Mouse (Mus musculus) ES-E14 (cell line): ENCODE data around the gene Arid5b. TPM values are rescaled to one million over a fixed set of nuclear protein-coding genes. Genes with fewer than 3 reads are reported as not detected.

ENCODE experiments used
- DNase-seq: peaks from one replicate; pipeline ENCODE4 v3.0.0-alpha.2; 2013; ENCODE audit warnings: low read depth, low spot score
- H3K27ac ChIP-seq: 2 replicates; pipeline ENCODE4 v1.5.1; 2012; ENCODE audit warnings: low read depth, mild to moderate bottlenecking, low read length, moderate library complexity, mixed read lengths; ENCODE audit not compliant: poor library complexity, insufficient read depth, severe bottlenecking
- H3K36me3 ChIP-seq: 2 replicates; pipeline ENCODE4 v1.6.1; 2012; ENCODE audit warnings: mild to moderate bottlenecking, low read length, moderate library complexity, mixed read lengths; ENCODE audit not compliant: control insufficient read depth, poor library complexity, insufficient read depth, severe bottlenecking
- H3K4me1 ChIP-seq, 2 experiments: fragments of 150-350 bp in 1 of 2; sonication (generic) in 1 of 2; 2 replicates each; pipeline ENCODE4 v1.6.1; 2012; ENCODE audit warnings: low read length in 2 of 2, mild to moderate bottlenecking in 1 of 2, mixed read lengths in 1 of 2; ENCODE audit not compliant: control insufficient read depth in 2 of 2, insufficient read depth in 2 of 2, poor library complexity in 1 of 2
- H3K4me3 ChIP-seq, 2 experiments: fragments of 150-350 bp in 1 of 2; sonication (generic) in 1 of 2; 2 replicates each; pipeline ENCODE4 v1.5.1; 2012; ENCODE audit warnings: low read length in 2 of 2, low read depth in 1 of 2, mild to moderate bottlenecking in 1 of 2, mixed read lengths in 1 of 2; ENCODE audit not compliant: insufficient read depth in 1 of 2, poor library complexity in 1 of 2, severe bottlenecking in 1 of 2
- H3K9ac ChIP-seq: 2 replicates; pipeline ENCODE4 v1.6.1; 2012; ENCODE audit warnings: low read depth, mild to moderate bottlenecking, low read length, mixed read lengths; ENCODE audit not compliant: poor library complexity, insufficient read depth, severe bottlenecking
- H3K9me3 ChIP-seq: fragments of 150-350 bp; sonication (generic); 2 replicates; pipeline ENCODE4 v1.6.1; 2012; ENCODE audit warnings: low read depth, mild to moderate bottlenecking, low read length; ENCODE audit not compliant: control insufficient read depth, insufficient read depth
- CHD2 ChIP-seq: IDR thresholded peaks from 2 replicates; pipeline ENCODE4 v1.6.1; 2014; ENCODE audit warnings: mild to moderate bottlenecking, low read depth, low read length, inconsistent platforms
- HCFC1 ChIP-seq: IDR thresholded peaks from 2 replicates; pipeline ENCODE4 v1.6.1; 2012; ENCODE audit warnings: low read length, inconsistent platforms, borderline replicate concordance; ENCODE audit not compliant: insufficient read depth
- MAFK ChIP-seq: IDR thresholded peaks from 2 replicates; pipeline ENCODE4 v1.6.1; 2014; ENCODE audit warnings: mild to moderate bottlenecking, low read depth, low read length, inconsistent platforms; ENCODE audit not compliant: insufficient read depth
- ZC3H11A ChIP-seq: IDR thresholded peaks from 2 replicates; pipeline ENCODE4 v1.6.1; 2012; ENCODE audit warnings: low read depth, mild to moderate bottlenecking, inconsistent platforms, low read length, borderline replicate concordance
- ZNF384 ChIP-seq: IDR thresholded peaks from 2 replicates; pipeline ENCODE4 v1.6.1; 2012; ENCODE audit warnings: low read depth, low read length, inconsistent platforms
- in situ Hi-C, 2 experiments: fragments of 600-800 bp; cut with MboI; formaldehyde crosslinking; loops; one replicate each; pipeline ENCODE4 v1.15.1; 2025; ENCODE audit warnings: low sequenced_read_pairs in 2 of 2, inconsistent platforms in 1 of 2; ENCODE audit not compliant: unreplicated experiment in 2 of 2
- total RNA-seq: library from RNA; depleted of rRNA; stranded (reverse); fragments of 300-350 nt; gene quantifications from 2 replicates; pipeline ENCODE4 v1.2.3, GENCODE M21; 2012

Gene Arid5b
- total RNA-seq, 1 experiment, result 26.2 TPM

DNA sequence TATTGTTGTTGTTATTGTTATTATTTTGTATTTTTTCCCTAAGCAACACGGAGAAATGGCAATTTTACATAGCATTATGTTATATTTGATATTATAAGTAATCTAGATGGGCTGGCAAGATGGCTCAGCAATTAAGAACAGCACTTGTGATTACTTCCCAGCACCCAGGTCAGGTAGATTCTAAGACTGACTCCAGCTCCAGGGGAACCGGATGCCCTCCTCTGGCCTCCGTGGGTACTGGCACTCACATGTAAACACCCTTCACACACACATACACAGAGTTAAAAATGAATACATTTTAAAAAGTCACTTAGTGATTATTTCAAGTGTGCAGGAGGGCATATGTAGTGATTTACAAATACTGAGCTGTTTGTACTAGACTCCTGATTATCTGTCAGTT lies 190.8 kb downstream of the Arid5b start:
- Histone ChIP-seq H3K9me3 (no peaks in the 10 kb centered on the region), H3K9ac (no peak overlapping the region), H3K4me3 (no peak overlapping the region), H3K36me3 (no peaks in the 10 kb centered on the region), H3K27ac (no peak overlapping the region), H3K4me1 (peaks cover 9 to 11% of the 10 kb centered on the region in 2 experiments)
- DNase-seq, result no peak
- in situ Hi-C loops, result no loop called here
- TF ChIP-seq CHD2 (no peak), ZNF384 (no peak), HCFC1 (no peak), ZC3H11A (no peak), MAFK (no peak)

DNA sequence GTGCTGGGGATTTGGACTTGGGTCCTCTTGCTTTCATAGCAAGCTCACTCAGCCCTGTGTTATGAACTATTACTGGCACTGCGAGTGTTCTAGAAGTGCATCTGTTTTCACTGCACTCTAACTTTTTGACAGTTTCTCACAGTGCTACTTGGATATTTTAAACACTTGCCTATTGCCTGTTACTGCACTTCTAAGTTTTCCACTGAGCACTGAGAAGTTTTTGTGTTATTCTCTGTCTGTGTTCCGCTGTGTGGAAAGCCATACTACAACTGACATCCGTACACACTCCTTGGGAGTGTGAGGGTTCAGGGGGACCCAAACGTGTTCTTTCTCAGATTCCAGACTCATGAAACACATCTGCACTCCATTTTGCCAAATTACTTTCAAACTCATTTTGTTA lies 191.6 kb downstream of the Arid5b start:
- DNase-seq, result no peak
- Histone ChIP-seq H3K36me3 (no peaks in the 10 kb centered on the region), H3K9me3 (no peaks in the 10 kb centered on the region), H3K9ac (no peak overlapping the region), H3K4me3 (no peak overlapping the region), H3K4me1 (peaks cover 3 to 7% of the 10 kb centered on the region in 2 experiments; a peak in 3 of 4 replicates), H3K27ac (no peak overlapping the region)
- in situ Hi-C loops, result no loop called here
- TF ChIP-seq ZC3H11A (no peak), HCFC1 (no peak), ZNF384 (no peak), MAFK (no peak), CHD2 (no peak)

DNA sequence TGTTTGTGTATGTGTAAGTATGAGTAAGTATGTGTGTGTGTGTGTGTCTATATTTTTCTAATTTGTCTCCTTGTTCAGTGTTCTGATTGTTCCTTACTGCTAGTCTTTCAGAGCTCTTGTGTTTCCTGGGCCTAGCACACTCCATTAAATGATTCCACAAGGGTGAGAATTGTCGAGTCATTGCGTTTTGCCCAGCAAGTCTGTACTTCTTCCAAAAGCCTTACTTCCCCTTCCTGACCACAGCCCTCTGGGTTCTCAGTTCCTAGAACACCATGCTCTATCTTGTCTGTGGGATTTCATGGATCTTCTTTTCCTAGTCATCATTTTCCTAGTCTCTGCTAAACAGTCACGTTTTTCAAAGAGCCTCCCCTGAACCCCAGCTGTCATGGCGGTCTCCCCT lies 193.0 kb downstream of the Arid5b start:
- no peak overlapping the region for H3K27ac ChIP-seq
- no peak for DNase-seq
- no peak overlapping the region for H3K4me3 ChIP-seq
- no peaks in the 10 kb centered on the region for H3K9me3 ChIP-seq
- no peaks in the 10 kb centered on the region for H3K36me3 ChIP-seq
- 0 out of 4 replicates have a peak, but pooled peaks cover 0 to 2% of the 10 kb centered on the region in 2 experiments for H3K4me1 ChIP-seq
- H3K9ac ChIP-seq, result no peak overlapping the region
- TF ChIP-seq ZC3H11A (no peak), MAFK (no peak), HCFC1 (no peak), ZNF384 (no peak), CHD2 (no peak)
- in situ Hi-C loops, result no loop called here

DNA sequence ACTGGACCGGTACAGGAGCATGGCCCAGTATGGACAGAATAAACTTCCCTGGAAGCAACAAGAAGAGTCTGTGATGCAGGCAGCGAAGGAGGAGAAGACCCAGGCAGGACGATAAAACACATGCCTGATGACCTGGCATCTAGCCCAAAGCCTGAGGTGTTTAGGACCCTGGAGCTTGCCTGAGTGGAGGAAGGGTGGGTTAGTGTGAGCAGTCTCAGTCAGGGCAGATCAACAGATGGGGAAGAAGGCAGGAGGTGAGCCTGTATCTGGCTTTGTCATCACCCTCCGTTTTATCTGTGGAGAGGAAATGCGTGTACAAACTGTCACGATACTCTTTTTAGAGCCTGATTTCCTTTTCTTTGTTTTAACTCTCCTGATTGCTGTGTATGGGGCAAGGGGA lies 196.8 kb downstream of the Arid5b start:
- no peak for DNase-seq
- no peaks in the 10 kb centered on the region for H3K36me3 ChIP-seq
- H3K4me1 ChIP-seq, result 0 out of 4 replicates have a peak, but pooled peaks cover 0 to 2% of the 10 kb centered on the region in 2 experiments
- TF ChIP-seq ZNF384 (no peak), ZC3H11A (no peak), CHD2 (no peak), MAFK (no peak), HCFC1 (no peak)
- in situ Hi-C loops, result no loop called here
- H3K27ac ChIP-seq, result no peak overlapping the region
- H3K4me3 ChIP-seq, result no peak overlapping the region
- no peak overlapping the region for H3K9ac ChIP-seq
- H3K9me3 ChIP-seq, result no peaks in the 10 kb centered on the region

DNA sequence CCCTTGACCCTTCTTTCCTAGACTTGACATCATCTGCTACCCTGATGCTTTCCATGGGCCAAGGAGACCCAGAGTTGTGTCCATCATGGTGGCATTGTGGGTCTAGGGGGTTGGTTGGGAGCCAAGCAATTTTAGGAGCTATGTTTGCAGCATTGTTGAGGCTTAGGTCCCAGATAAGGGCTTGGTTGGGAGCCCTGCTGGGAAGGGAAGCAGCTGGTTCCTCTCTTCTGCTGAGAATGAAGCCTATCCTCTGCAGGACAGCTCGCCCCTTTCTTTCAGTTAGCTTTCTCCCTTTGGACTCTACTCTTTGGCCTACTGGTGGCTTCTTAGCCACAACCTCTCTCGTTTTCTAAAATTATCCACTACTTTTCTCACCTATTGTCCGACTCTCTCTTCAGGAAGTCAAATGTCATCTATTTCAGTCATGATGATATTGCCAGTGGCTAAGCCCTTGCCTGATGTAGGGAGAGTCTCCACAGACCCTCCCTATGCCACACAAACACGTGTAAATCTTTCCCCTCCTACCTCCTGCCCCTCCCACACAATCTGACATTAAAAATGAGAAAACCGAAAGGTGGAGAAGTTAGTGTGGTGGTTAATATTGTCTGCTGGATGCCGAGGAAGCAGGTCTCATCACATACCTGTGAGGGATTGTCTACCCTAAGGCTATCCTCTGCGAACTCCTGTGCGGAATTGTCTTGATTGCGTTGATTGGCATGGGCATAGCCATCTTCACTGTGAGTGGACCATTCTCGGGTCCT lies 198.4 kb downstream of the Arid5b start:
- DNase-seq, result no peak
- in situ Hi-C loops, result no loop called here
- H3K4me1 ChIP-seq, result 0 out of 4 replicates have a peak, but pooled peaks cover 0 to 2% of the 10 kb centered on the region in 2 experiments
- TF ChIP-seq MAFK, result no peak
- H3K27ac ChIP-seq, result no peak overlapping the region
- no peak overlapping the region for H3K9ac ChIP-seq
- H3K4me3 ChIP-seq, result no peak overlapping the region
- H3K36me3 ChIP-seq, result no peaks in the 10 kb centered on the region
- no peaks in the 10 kb centered on the region for H3K9me3 ChIP-seq
